Mouse (Mus musculus): ENCODE measurements around the gene Gadd45a. TPM values are rescaled to one million over a fixed set of nuclear protein-coding genes. Genes with fewer than 3 reads are reported as not detected.

Gene Gadd45a
- total RNA-seq (2021) = 1 to 10 TPM; 6.3 to 8.7 TPM
- long read RNA-seq, transcript Gadd45a-201 (4 exons, 1,223 nt) = major isoform, 7 of 7 reads
- long read RNA-seq, partial matches to known transcripts = 0 of 7 reads
- long read RNA-seq, other reads (novel, unspliced or antisense) = 0 of 7 reads

GRCm38 (mm10) chr6:67036837-67037628 is at the start of gene Gadd45a:
Gene Gadd45a (minus strand): TSS chr6:67037457.
- peak; percentile 85 to 93 for DNase-seq (ENCODE audit: low spot score in 2 of 2)

GRCm38 (mm10) chr6:67085850-67086437 is 48.7 kb upstream of the Gadd45a start:
- no peak for DNase-seq (ENCODE audit: low spot score in 2 of 2)

GRCm38 (mm10) chr6:67084465-67084864 is 47.2 kb upstream of the Gadd45a start:
- DNase-seq (ENCODE audit: low spot score in 2 of 2) = no peak

GRCm38 (mm10) chr6:67081141-67081540 is 43.9 kb upstream of the Gadd45a start:
- DNase-seq (ENCODE audit: low spot score in 2 of 2) = no peak

GRCm38 (mm10) chr6:67078076-67078475 is 40.8 kb upstream of the Gadd45a start:
- no peak for DNase-seq (ENCODE audit: low spot score in 2 of 2)

- no peak for DNase-seq (ENCODE audit: low spot score in 2 of 2)
These were observed 40.2 kb upstream of the Gadd45a start for GRCm38 (mm10) chr6:67077477-67077876.

- DNase-seq (ENCODE audit: low spot score in 2 of 2) = no peak
These were observed 39.1 kb upstream of the Gadd45a start for GRCm38 (mm10) chr6:67076348-67076747.

- no peak for DNase-seq (ENCODE audit: low spot score in 2 of 2)
These were observed 37.6 kb upstream of the Gadd45a start for GRCm38 (mm10) chr6:67074868-67075267.

- no peak for DNase-seq (ENCODE audit: low spot score in 2 of 2)
These were observed 36.7 kb upstream of the Gadd45a start for GRCm38 (mm10) chr6:67073929-67074328.

- no peak for DNase-seq (ENCODE audit: low spot score in 2 of 2)
These were observed 36.2 kb upstream of the Gadd45a start for GRCm38 (mm10) chr6:67073446-67073845.

- no peak for DNase-seq (ENCODE audit: low spot score in 2 of 2)
These were observed 34.4 kb upstream of the Gadd45a start for GRCm38 (mm10) chr6:67071615-67072014.

GRCm38 (mm10) chr6:67069800-67070315 is 32.6 kb upstream of the Gadd45a start:
- no peak for DNase-seq (ENCODE audit: low spot score in 2 of 2)

- DNase-seq (ENCODE audit: low spot score in 2 of 2) = no peak
These were observed 32.0 kb upstream of the Gadd45a start for GRCm38 (mm10) chr6:67069219-67069762.

GRCm38 (mm10) chr6:67060057-67060456 is 22.8 kb upstream of the Gadd45a start:
- no peak for DNase-seq (ENCODE audit: low spot score in 2 of 2)

GRCm38 (mm10) chr6:67057991-67058696 is 20.9 kb upstream of the Gadd45a start:
- DNase-seq (ENCODE audit: low spot score in 2 of 2) = no peak

GRCm38 (mm10) chr6:67057574-67057973 is 20.3 kb upstream of the Gadd45a start:
- DNase-seq (ENCODE audit: low spot score in 2 of 2) = no peak

- DNase-seq (ENCODE audit: low spot score in 2 of 2) = no peak
These were observed 19.8 kb upstream of the Gadd45a start for GRCm38 (mm10) chr6:67056889-67057564.

GRCm38 (mm10) chr6:67056108-67056888 is 19.0 kb upstream of the Gadd45a start:
- no peak for DNase-seq (ENCODE audit: low spot score in 2 of 2)

- DNase-seq (ENCODE audit: low spot score in 2 of 2) = no peak
These were observed 12.8 kb upstream of the Gadd45a start for GRCm38 (mm10) chr6:67050063-67050462.

GRCm38 (mm10) chr6:67049695-67050038 is 12.4 kb upstream of the Gadd45a start:
- no peak for DNase-seq (ENCODE audit: low spot score in 2 of 2)

Measured in layer of hippocampus, adult 18-20 months (tissue).